Mouse (Mus musculus) small intestine, adult 2 months (tissue): ENCODE measurements around the gene Vwa2. TPM values are rescaled to one million over a fixed set of nuclear protein-coding genes. Genes with fewer than 3 reads are reported as not detected.

Experiments used
- H3K27ac ChIP-seq: fragments of 200-500 bp; 2 replicates; pipeline ENCODE4 v1.5.1; 2012; ENCODE audit warnings: low read depth, low read length, control low read depth, inconsistent platforms; ENCODE audit not compliant: insufficient read depth
- H3K27me3 ChIP-seq: fragments of 200-500 bp; 2 replicates; pipeline ENCODE4 v1.6.1; 2012; ENCODE audit warnings: mild to moderate bottlenecking, moderate library complexity, low read length, inconsistent platforms; ENCODE audit not compliant: control insufficient read depth, insufficient read depth
- H3K36me3 ChIP-seq: fragments of 200-500 bp; 2 replicates; pipeline ENCODE4 v1.6.1; 2012; ENCODE audit warnings: mild to moderate bottlenecking, low read length, control low read depth, inconsistent platforms; ENCODE audit not compliant: control insufficient read depth, insufficient read depth
- H3K4me1 ChIP-seq: fragments of 200-500 bp; 2 replicates; pipeline ENCODE4 v1.6.1; 2012; ENCODE audit warnings: low read length, inconsistent platforms, mixed read lengths; ENCODE audit not compliant: control insufficient read depth, insufficient read depth, insufficient read length
- H3K4me3 ChIP-seq: fragments of 200-500 bp; 2 replicates; pipeline ENCODE4 v1.5.1; 2012; ENCODE audit warnings: low read depth, mild to moderate bottlenecking, control low read depth, inconsistent platforms, low read length, moderate library complexity
- CTCF ChIP-seq: fragments of 200-500 bp; IDR thresholded peaks from 2 replicates; pipeline ENCODE4 v1.5.1; 2012; ENCODE audit warnings: low read depth, mild to moderate bottlenecking, control low read depth, inconsistent platforms, low read length, moderate library complexity, mixed read lengths; ENCODE audit not compliant: insufficient replicate concordance, insufficient read length; ENCODE audit errors: extremely low read depth
- POLR2A ChIP-seq: fragments of 200-500 bp; IDR thresholded peaks from 2 replicates; pipeline ENCODE4 v1.6.1; 2012; ENCODE audit warnings: low read depth, mild to moderate bottlenecking, control low read depth, inconsistent platforms, low read length, moderate library complexity
- WGBS: fragments of 180-500 bp; shearing (Covaris S2); methylation state at CpG from one replicate; pipeline ENCODE4 v1.1.7; 2018; 5-methylcytosine and 5-hydroxymethylcytosine counted together
- polyA plus RNA-seq: library from polyadenylated mRNA; depleted of rRNA; stranded (reverse); fragments of >200 nt; gene quantifications from 2 replicates; pipeline ENCODE4 v1.2.3, GENCODE M21; 2012; rRNA removed

Gene Vwa2
- polyA plus RNA-seq, 1 experiment = 0.49 TPM

DNA sequence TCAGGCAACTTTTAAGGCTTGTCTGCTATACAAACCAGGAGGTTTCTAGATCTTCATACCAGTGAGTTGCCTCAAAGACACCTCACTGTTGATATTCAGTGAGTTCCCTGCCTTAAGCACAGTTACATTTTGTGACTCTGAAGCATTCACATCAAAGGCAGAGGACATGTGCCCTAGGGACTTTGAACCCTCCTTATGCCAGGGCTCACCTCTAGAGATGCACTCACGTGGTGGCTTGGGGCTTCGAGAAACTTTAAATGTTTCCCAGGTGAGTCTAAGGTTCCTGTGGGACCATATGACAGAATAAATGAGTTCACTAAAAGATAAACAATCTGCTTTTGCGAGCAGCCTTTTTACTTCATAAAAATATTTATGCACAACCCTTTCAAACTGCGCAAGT, 84.0 kb downstream of the Vwa2 start:
- no peak overlapping the region for H3K27ac ChIP-seq
- 45% methylated on average over 4 of the region's 4 CpGs for WGBS
- no peak for TF ChIP-seq POLR2A
- TF ChIP-seq CTCF = no peak

DNA sequence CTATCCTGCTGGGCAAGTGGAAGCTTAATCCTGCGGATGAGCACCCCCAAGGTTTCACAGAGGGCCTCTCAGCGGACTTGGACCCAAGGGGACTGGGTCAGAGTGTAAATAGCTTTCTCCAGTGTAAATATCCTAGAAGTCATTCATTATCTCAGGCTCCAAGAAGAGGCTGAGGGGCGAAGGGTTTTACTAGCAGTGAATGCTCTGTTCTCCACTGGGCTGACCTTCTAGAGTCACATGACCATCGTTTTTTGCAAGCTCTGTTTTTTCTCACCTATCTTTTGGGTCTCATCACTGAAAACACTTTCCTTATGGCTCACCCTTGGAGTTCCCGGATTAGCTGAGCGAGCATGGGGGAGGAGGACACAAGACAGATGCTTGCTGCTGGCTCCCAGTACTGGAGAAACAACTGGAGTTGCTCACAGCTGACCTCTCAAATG, 84.6 kb downstream of the Vwa2 start:
- WGBS = 43% methylated on average over 6 of the region's 6 CpGs
- H3K36me3 ChIP-seq = no peaks in the 10 kb centered on the region
- no peaks in the 10 kb centered on the region for H3K4me1 ChIP-seq
- no peak for TF ChIP-seq CTCF
- no peak for TF ChIP-seq POLR2A
- no peak overlapping the region for H3K27ac ChIP-seq
- H3K27me3 ChIP-seq = no peaks in the 10 kb centered on the region
- H3K4me3 ChIP-seq = no peak overlapping the region

More for the DNA sequence above, 84.0 kb downstream of the Vwa2 start:
- Histone ChIP-seq H3K4me1 (no peaks in the 10 kb centered on the region), H3K4me3 (no peak overlapping the region), H3K27me3 (no peaks in the 10 kb centered on the region), H3K36me3 (no peaks in the 10 kb centered on the region)

DNA sequence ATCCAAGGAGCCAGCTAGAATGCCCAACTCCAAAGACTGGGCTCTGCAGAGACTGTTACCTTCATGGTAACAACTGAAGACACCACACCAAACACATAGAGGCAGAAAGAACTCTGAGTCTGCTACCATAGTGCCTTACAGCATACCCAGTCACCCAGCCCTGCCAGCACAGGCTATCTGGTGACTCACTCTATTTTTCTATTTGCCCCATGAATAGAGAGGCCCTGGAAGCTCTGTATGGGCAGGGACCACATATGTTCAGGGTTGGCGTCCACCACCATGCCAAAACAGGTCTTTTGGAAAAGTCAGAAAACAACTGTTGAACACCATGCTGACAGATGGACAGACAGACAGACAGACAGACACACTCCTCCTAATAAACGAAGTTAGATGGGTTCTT, 85.0 kb downstream of the Vwa2 start:
- Histone ChIP-seq H3K27ac (no peak overlapping the region), H3K4me1 (no peaks in the 10 kb centered on the region), H3K4me3 (no peak overlapping the region), H3K36me3 (no peaks in the 10 kb centered on the region), H3K27me3 (no peaks in the 10 kb centered on the region)
- WGBS = 76% methylated on average over 2 of the region's 2 CpGs
- TF ChIP-seq POLR2A = no peak
- no peak for TF ChIP-seq CTCF

DNA sequence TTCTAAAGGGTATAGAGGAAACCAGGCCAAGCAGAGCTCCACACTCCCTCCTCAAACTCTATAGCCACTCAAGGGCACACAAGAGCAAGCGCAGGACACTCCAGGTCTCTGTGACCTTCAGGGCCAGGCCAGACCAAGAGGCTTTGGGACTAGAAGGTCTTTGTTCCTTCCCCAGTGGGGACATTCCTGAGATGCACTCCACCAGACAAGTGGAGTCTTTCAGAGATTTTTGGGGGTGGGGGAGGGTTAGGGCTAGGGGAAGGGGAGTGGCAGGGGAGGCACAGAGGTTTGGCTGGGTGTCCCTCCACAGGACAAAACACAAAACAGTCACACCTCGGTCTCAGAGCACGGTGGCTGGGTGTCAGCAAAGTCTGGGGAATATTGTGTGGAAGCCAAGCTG, 85.6 kb downstream of the Vwa2 start:
- WGBS = 85% methylated on average over 3 of the region's 3 CpGs
- TF ChIP-seq POLR2A = no peak
- H3K27ac ChIP-seq = no peak overlapping the region

More for the DNA sequence above, 85.6 kb downstream of the Vwa2 start:
- H3K27me3 ChIP-seq = no peaks in the 10 kb centered on the region
- no peaks in the 10 kb centered on the region for H3K4me1 ChIP-seq
- H3K4me3 ChIP-seq = no peak overlapping the region
- no peaks in the 10 kb centered on the region for H3K36me3 ChIP-seq

Other genes with a start within 250 kb of the Vwa2 start
- 3.1 and 3.7 TPM in 2 replicates for gene Adrb1, start 152.1 kb upstream of the Vwa2 start, polyA plus RNA-seq
- gene Ccdc186, start 52.1 kb upstream of the Vwa2 start, polyA plus RNA-seq = 1.0 and 3.4 TPM in 2 replicates
- gene Tdrd1, start 48.0 kb upstream of the Vwa2 start, polyA plus RNA-seq = 0.05 and 0.10 TPM in 2 replicates
- 2.3 and 2.6 TPM in 2 replicates for gene Afap1l2, start 134.0 kb downstream of the Vwa2 start, polyA plus RNA-seq